Mouse (Mus musculus) gastrocnemius, postnatal 36 days (tissue): ENCODE data around the gene Fmnl1. TPM values are rescaled to one million over a fixed set of nuclear protein-coding genes. Genes with fewer than 3 reads are reported as not detected.

Experiments
- DNase-seq, 2 experiments: peaks; one replicate each; pipeline ENCODE4 v3.0.0; 2022
- intact Hi-C: fragments of 180-260 bp; cut with DNase I; formaldehyde crosslinking; loops from one replicate; pipeline ENCODE4 v1.15.1; 2025
- long read RNA-seq, 2 experiments: library from polyadenylated mRNA; stranded (forward); transcript quantifications; one replicate each; pipeline ENCODE4 v2.0.0; 2021
- total RNA-seq, 2 experiments: library from RNA; stranded (reverse); gene quantifications; 2 replicates each; pipeline ENCODE4 v1.2.3; 2021

Fmnl1 gene
- total RNA-seq: 1 to 10 TPM; 3.6 to 5.6 TPM
- long read RNA-seq, experiment 1: 0 reads
- long read RNA-seq, experiment 2: 0 reads

DNA sequence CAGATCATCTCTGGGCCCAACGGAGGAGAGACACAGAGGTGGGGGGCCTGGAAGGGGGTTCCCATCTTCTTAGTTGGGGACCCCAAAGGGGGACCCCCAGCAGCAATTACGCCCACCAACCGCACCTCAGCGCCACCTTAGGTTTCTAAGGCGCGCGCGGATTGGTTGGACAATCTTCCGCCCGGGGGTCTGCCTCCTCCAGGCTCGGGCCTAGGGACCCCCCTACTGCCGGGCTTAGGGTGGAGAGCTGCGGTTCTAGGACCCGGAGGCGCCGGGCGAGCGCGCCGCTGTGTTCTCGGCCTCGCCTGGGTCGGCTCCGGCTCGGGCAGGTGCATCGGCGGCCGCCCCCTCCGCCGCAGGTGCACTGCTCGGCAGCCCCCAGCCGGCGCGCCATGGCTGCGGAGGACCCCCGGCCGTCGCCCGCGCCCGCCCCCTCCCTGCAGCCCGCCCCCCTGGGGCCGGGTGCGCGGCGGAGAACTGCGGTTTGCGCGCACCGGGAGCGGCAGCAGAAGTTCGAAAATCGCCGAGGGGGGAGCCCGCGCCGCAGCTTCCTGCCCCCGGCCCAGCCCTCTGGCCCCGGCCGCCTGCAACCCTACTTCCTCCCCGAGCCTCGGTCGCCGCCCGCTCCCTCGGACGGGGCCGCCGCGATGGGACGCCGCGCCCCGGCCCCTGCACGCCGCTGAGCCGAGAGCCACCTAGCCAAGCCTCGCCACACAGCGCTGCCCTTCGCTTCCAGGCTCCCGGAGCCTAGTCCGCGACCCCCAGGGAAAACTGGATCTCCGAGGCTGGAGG lies at the start of gene Fmnl1:
Gene Fmnl1 (plus strand): TSS at position 614 of the 792 bp plus-strand sequence.
- intact Hi-C loops: loop anchor here (5.0 kb wide), 1 partner anchor 62 kb away; no protein-coding TSS in a partner anchor
- DNase-seq: no peak

DNA sequence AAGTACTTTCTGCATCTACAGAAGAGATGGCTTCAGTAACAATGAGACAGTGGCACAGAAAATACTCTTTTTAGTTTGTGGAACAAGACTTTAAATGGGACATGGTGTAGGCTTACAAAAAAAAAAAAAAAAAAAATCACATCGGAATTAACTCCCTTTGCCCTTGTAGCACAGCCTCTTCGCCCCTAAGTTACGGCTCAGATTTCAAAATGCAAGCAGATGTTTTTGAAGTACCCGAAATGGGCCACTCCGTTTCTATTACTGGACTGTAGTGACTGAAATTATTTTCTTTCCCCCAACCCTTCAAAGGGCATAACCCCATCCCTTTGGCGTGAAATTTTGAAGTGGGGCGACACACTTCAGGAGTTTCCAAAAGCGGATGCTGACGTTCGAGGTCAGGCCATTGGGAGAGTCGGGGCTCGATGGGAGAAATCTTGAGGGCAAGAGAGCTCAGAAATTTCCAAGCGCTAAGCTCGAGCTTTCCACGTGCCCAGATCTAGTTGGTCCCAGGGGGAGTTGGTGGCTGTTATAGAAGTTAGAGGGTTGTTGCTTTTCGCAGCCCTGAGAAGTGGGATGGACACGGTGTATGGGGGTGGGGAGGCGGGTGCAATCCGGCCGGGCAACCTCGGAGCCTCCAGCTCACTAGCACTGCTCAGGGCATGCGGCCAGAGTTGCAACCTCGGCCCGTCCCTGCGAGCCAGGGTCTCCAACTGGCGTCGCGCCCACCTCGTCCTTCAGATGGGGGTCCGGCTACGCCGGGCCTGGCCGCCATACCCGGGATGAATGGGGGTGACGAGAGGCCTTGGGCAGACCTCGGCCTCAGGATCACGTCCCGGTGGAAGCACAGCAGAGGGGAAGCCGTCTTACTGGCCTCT lies 39.0 kb upstream of the Fmnl1 start, which contains the start of gene Hexim2:
Gene Hexim2 (plus strand): TSS at position 729 of the 875 bp plus-strand sequence.
- DNase-seq: peak in 1 of 2 experiments; percentile 61
- intact Hi-C loops: loop anchor here (1.0 kb wide), 1 partner anchor 16 kb away; the partner anchor contains the start of gene Hexim1

DNA sequence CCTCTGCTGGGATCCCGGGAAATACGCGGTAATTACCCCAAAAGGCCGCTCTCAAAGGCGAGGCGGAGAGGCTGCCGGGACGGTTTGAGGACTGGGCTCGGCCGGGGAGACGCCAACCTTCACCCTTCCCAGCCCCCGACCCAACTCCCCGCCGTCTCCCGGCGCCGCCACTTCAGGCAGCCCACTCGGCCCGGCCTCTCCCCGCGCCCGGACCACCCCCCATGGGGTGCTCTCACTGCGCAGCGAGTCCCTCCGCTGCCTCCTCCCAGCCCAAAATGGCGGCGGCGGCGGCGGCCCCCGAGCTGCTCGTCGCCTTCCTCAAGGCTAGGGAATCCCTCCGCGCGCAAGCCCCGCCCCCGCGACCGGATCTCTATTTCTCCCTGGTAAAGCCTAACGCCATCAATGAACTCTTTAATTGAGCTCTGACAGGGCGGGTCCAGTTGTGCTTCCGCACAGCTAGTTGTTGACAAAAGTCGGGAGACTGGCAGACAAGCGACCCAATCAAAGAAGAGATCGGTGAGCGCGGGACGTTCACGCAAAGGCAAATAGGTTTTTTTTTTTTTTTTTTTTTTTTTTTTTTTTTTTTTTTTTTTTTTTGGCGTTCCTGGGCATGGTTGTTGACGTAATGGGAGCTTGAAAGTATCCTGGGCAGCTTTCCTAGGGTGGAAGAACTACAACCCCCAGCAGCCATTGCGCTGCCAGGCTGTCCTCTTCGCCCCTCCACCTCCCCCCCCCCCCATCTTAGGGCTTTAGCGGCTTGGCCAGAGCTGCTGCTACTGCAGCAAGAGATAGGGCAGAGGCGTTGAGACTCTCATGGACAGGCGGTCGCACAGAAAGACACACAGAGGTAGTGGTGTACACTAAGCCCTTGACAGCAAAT lies 38.1 kb upstream of the Fmnl1 start:
- peak; percentile 100 for DNase-seq
- intact Hi-C loops: loop anchor here (1.0 kb wide), 1 partner anchor 17 kb away; the partner anchor contains the start of gene Hexim1

DNA sequence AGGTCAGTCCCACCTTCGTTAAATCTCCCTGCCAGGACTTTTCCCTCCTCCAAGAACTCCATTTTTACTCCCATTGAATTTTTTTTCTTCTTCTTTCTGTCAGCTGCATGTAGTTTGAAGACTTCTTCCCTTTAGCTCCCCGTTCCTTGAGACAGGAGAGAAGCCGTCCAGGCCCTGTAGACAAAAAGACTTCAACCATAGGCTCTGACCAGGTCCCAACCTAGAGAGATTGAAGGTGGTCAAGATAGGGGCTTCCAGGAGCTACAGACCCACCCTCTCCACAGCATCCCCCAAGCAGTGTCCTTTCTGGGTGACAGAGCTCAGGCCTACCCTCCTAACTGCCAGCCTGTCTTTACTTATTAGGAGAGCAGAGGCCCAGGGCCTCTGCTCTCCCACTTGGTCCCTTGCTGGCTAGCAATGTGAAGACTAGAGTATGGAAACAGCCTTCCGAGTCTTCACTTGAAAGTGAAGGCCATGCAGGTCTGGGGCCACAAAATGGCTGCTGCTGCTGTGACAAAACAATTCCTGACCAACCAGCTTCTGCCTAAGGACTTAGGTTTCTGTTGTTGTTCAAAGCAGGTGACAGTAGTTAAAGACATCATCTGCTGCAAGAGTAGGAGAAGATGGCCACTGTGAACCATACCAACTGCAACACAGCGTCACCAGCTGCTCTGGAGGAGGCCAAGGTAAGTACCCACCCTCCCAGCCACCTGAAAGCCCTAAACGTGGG lies 37.3 kb upstream of the Fmnl1 start:
- intact Hi-C loops: loop anchor here (2.0 kb wide), 1 partner anchor 23 kb away; no protein-coding TSS in a partner anchor

DNA sequence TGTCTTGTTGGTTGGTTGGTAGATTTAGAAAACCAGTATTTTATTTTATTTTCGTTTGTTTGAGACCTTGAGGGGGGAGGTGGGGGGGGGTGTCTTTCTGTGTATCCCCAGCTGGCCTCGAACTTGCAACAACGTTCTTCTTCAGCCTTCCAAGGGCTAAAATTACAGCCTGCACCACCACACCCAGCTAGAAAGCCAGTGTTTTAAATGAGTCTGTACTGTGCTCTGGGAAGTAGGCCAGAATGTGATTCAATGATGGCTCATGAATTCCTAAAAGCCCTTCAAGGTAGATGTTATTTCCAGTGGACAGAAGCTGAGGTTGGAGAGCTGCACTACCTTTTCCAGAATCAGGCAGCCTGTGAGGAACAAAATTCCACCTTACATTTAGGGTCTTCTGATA lies 36.7 kb upstream of the Fmnl1 start:
- intact Hi-C loops: loop anchor here (2.0 kb wide), 1 partner anchor 23 kb away; no protein-coding TSS in a partner anchor
- DNase-seq: no peak

More for the DNA sequence above, 37.3 kb upstream of the Fmnl1 start:
- no peak for DNase-seq

DNA sequence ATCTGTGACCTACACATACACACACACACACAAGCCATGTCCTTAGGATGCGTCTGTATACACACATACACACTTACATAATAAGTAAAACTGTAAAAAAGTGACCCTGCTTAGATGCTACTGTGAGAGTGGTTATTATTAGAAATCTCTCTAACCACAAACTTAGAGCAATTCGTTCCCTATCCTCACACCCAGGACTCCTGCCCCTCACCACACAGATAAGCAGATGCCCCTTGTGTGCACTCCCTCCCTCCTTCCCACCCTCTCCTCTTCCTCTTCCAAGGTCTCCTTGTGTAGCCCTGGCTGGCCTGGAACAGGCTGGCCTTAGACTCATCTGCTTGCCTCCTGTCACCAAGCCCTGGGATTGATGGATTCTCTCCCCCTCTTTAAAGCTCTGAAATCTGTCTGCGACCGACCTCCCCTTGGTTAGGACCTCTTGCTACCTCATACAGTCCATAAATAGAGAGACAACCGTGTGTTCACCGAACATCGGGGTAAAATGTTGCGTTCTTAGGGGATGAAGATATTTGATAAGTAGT lies 34.8 kb upstream of the Fmnl1 start:
- intact Hi-C loops: no loop called here
- no peak for DNase-seq

DNA sequence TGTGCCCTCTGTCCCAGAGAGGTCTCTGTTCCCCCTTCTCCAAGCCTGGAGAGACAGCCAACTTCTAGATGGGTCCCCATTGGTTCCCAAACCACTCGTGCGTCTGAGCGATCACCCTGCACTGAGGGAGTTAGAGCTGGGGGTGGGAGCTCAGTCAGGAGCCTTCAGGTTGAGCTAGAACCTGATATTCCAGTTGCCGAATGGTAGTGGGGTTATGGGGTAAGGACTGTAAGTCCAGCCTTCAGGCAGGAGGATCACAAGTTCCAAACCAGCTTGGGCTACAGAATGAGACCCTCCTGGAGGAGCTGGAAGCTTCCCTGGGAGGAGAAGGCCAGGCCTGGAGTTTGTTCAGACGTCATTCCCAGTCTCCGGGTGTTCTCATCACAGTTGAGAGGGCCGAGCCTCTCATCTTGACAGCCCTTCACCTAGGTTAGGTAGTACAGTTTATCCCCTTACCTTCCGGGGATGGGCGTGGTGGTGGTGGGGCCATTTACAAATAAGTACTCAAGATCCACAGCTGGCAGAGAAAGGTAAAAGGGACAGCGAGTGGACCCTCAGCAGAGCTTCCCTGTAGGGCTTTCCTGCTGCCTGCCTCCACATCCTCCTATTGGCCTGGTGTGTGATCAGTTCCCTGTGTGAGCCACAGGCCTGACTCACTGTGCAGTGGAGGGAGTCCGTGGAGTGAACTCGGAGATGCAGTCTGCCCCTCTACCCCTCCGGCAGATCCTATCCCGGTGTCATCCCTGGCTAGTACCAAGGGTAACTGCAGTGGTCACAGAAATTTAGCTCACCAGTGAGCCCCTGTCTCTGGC lies 30.8 kb upstream of the Fmnl1 start:
- DNase-seq: no peak
- intact Hi-C loops: no loop called here

DNA sequence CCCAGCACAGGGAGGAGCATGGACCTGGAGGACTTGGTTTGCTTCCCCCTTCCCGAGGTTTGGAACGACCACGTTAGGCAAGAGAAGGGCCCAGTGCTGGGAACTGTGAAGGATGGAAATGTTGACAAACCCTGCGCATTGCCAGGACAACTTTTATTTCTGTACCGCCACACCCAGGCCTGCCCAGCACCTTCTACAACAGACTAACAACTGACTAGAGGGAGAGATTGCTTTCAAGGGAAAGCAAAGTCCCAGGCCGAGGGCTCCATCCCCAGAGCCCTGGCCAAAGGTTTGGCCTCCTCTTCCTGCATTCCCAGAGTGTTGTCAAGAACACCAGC lies 30.2 kb upstream of the Fmnl1 start:
- intact Hi-C loops: no loop called here
- peak; percentile 27 to 31 for DNase-seq

DNA sequence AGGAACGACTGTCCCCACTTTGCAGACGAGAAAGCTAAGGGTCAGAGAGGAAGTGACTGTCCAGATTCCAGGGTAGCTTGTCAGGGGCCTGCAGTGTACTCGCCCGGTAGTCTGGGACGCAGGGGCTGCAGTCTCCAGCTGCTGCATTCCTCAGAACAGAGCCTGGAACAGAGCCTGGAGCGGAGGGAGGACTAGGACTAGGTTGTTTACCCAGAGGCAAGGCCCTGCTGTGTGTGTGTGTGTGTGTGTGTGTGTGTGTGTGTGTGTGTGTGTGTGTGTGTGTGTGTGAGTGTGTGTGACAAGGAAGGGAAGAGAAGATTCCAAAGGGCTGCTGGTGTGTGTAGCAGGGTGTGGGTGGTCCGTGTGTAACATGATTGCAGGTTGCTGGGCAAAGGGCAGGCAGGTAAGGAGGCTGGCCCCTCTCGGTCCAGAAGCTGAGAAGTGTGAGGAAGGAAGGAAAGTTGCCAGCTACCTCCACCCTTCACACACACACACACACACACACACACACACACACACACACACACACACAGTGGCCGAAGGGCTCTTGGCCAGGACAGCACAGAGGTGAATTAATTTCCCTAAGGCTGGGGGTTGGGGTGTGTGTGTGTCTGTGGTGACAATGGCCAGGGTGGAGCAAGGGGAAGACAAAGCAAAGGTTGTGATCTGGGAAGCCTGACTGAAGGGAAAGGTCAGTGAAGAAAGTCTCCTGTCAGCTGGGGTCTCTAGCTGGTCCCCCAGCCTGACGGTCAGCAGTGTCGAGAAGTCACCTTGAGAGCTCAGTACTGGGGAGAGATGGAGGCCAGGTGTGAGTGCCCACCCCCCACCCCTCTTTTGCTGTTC lies 29.6 kb upstream of the Fmnl1 start:
- peak; percentile 60 to 68 for DNase-seq
- intact Hi-C loops: no loop called here

DNA sequence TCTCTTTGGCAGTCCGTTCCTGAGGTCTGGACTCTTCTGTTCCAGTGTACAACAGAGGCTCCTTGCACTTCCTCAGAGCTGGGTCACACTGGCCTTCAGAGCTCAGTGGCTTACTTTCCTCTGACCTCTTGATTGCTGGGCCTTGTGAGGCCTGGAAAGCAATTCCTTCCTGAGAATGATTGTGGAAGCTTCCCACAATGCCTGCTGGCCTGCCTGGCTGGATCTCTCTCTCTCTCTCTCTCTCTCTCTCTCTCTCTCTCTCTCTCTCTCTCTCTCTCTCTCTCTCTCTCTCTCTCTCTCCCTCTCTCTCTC lies 29.0 kb upstream of the Fmnl1 start:
- no peak for DNase-seq
- intact Hi-C loops: no loop called here

DNA sequence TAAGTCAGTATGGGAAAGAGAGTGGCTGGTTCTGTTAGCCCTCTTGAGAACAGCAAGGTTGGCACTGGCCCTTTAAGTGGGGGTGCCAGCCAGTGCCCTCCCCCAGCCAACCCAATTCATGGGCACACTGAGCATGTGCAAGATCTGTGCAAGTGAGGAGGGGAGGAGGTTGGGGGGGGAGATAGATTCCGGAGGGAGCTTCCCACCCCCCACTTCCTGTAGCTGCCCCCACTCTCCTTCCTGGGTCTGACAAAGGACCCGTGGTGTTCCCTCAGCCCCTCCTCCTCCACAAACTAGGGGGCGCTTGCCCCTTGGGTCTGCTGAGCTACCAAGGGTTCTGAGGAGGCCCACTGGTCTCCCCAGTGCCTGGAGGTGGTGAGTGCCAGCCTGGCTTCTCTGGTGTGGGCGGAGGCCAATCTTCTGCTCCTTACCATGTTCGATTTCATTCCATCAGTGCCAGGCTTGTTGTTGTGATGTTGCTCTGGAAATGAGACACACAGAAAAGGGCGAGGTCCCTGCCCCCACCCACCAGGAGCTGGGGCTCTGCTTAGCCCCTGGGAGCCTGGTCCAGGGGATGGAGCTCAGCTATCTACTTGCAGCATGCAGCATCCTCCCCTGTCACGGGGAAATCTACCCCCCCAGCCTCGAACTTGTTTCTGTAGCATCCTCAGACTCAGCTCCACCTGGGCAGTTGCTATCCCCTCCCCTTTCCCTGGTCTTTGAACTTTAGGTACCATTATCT lies 28.3 kb upstream of the Fmnl1 start:
- intact Hi-C loops: no loop called here
- peak in 1 of 2 experiments; percentile 41 for DNase-seq

DNA sequence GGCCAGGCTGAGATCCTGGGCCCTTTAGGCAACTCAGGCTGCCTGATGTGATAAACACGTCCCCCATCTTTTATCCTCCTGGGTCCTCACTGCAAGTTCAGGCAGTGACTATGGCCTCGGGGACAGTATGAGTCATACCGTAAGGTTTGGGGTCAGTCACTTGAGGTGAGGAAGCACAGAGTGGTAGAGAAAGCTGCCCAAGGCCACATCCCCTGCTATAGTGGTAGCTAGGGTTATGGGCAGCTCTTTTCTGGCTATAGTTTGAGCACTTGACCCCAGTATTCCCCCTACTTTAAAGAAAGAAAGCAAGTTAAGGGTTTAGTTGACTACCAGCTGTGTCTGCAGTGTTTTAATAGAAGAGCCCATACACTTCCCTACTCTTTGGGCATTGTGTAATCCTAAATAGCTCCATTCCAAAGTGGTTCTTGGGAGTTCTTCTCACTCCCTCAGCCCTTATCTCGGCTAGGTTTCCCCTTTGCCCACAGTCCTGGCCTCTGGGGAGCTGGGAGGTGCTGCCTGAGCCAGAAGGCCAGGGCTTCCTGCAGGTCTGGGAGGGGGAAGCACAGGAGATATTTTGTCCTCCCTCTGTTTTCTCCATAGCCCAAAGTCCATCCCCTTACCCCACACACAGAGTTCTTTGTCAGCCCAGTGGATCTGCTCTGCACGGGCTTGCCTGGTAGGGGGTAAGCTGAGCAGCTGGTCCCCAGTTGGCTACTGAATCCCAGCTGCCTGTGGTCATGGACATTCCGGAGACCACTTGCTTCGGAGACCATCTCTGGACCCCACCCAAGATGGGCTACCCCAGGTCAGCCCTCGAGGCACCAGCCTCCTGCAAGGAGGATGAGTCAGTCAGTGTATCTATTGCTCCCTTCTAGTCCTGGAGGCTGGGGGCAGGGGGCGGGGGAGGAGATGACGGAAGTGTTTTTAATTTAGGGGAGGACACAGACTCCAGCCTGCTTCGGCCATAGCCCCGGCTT lies 26.3 kb upstream of the Fmnl1 start:
- intact Hi-C loops: no loop called here
- DNase-seq: no peak

DNA sequence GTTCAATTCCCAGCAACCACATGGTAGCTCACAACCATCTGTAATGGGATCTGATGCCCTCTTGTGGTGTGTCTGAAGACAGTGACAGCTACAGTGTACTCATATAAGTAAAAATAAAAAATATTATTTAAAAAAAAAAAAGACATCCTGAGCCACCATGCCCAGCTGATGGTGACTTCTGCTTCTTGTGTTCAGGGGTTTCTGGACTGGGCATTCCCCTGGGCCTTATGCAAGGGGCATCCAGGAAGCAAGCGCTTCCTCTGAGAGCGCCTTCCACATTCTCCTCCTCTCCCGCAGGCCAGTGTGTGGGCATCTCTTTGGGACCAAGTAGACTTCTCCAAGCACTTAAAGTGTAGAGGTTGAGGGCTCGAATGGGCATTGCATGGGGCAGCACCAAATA lies 24.5 kb upstream of the Fmnl1 start:
- intact Hi-C loops: no loop called here
- no peak for DNase-seq

DNA sequence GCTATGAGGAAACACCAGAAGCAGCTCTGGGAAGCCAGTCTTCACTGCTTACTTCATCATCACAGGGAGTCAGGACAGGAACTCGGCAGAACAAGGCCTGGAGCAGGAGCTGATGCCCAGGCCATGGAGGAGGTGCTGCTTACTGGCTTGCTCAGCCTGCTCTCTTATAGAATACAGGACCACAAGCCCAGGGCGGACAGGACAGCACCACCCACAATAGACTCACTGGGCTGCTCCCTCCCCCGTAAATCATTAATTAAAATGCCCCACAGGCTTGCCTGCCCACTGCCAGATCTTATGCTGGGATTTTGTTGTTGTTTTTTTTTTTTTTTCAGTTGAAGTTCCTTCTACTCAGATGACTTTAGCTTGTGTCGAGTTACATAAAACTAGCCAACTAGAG lies 23.1 kb upstream of the Fmnl1 start:
- intact Hi-C loops: no loop called here
- no peak for DNase-seq

DNA sequence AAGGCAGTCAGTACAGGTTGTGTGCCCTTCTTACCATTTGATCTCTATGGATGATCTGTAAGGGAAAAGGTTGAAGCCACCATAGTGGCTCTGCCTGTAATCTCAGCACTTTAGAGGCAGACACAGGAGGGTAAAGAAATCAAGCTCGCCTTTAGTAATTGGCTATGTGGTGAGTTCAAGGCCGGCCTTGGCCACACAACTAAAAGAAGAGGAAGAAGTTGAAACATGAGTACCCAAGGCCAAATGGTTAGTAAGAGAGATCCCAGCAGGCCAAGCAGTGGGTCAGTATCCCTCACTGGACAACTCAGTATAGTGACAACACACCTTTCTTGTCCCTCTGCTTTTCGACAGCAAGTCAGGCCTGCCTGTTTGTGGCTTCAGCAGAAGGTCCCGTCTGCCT lies 21.1 kb upstream of the Fmnl1 start:
- intact Hi-C loops: no loop called here

More for the DNA sequence above, 21.1 kb upstream of the Fmnl1 start:
- DNase-seq: no peak
